Mouse (Mus musculus): ENCODE measurements around the gene Stk24.

GRCm38 (mm10) chr14:121346654-121347053 is 33.2 kb downstream of the Stk24 start:
- no peak for TF ChIP-seq CTCF (IDR thresholded peaks at IDR 0.05; ENCODE audit: control insufficient read depth, insufficient read depth, insufficient read length)
- no peak for TF ChIP-seq MYOD1 (IDR thresholded peaks at IDR 0.05; ENCODE audit: control insufficient read depth, insufficient read length, low read depth)
- no peak for TF ChIP-seq MAX (IDR thresholded peaks at IDR 0.05)
- TF ChIP-seq MYOG (IDR thresholded peaks at IDR 0.05; ENCODE audit: control insufficient read depth, extremely low read depth, insufficient read length), result no peak

Data from C2C12 (cell line).